Mouse (Mus musculus) urinary bladder, postnatal 10 days (tissue): ENCODE results near the gene Uvrag.
"Not testable (repeated sequence)": the region's sequence is repeated elsewhere in the genome, so short reads cannot be mapped to it uniquely, and the experiment has no call there.

Source experiments
- DNase-seq: peaks from one replicate; pipeline ENCODE4 v3.0.0; 2022; ENCODE audit warnings: low spot score

Uvrag gene

DNA sequence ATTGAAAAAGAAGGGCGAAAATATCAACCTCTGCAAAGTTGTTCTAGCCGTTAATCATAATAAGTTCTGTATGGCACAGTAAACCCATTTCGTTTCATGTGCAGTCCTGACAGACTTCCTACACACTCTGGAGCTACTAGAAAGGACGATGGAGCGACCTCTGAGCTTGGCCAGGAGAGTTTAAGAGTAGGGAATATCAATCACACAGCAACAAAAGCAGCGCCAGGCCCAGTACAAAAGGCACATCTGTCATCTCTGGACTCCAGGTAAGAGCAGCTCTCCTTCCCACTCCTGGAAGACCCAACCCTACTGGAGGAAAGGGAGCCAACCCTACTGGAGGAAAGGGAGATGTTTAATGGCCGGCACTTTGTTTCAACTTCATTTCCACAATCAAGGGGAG lies 43.2 kb downstream of the Uvrag start:
- DNase-seq, result no peak

DNA sequence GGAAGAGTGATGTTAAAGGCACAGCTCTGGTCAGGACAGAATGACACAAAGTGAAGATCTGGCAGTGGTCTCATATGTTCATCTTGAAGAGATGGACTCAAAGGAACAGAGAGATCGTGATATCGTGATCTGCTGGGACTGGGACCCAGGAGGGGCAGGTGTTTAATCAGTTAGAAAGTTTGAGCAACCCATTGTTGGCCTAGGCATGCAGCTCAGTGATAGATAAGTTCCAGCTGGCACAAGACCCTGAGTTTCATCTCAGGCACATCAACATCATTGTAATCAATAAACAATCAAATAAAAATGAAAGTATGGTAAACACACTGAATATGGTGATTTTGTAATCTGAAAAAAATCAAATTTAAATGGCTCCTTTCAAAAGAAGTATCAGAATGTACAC lies 43.8 kb downstream of the Uvrag start:
- no peak for DNase-seq

DNA sequence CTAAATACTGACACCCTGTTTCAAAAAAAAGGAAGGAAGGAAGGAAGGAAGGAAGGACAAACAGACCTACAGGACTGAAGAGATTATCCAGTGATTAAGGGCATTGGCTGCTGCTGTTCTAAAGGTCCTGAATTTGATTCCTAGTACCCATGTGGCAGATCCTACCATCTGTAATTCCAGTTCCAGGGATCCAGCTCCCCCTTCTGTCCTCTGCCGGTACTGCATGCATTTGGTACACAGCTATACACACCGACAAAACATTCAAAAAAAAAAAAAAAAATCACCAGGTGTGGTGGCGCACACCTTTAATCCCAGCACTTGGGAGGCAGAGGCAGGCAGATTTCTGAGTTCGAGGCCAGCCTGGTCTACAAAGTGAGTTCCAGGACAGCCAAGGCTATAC lies 45.8 kb downstream of the Uvrag start:
- DNase-seq, result no peak

DNA sequence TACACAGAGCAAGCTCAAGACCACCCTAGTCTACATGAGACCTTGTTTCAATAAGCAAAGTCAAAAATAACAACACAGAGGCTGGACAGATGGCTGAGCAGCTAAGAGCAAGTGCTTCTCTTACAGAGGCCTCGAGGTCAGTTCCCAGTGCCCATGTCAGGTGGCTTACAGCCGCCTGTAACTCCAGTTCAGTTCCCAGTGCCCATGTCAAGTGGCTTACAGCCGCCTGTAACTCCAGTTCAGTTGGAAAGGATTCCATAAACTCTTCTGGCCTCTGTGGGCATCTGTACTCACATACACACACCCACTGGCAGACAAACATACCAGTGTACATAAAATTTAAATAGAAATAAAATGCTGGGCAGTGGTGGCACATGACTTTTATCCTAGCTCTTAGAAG lies 46.6 kb downstream of the Uvrag start:
- DNase-seq, result no peak

DNA sequence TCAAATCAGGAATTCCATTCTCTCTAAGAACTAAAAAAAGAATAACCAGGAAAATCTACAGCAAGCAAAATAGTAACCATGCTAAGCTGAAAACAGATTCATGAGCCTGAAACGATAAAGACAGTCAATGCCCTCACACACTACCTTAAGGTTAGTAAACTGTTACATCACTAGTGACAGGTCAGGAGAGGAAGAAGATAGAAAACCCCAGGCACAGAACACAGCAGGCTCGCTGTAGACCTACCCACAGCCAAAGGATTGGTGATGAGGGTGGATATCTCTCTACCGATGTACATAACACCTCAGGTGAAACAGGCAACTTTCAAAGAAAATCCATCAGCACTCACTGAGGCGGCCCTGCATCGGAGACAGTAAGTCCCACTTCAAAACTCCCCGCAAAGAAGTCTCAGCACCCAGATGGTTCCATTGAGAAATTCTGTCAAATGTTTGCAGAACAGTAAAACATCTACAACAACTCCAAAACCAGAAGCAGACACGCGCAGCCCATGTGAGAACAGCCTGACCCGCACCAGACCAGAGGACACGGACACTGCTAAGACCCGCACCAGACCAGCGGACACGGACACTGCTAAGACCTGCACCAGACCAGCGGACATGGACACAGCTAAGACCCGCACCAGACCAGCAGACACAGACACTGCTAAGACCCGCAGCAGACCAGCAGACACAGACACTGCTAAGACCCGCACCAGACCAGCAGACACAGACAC lies 48.9 kb downstream of the Uvrag start:
- no peak for DNase-seq

DNA sequence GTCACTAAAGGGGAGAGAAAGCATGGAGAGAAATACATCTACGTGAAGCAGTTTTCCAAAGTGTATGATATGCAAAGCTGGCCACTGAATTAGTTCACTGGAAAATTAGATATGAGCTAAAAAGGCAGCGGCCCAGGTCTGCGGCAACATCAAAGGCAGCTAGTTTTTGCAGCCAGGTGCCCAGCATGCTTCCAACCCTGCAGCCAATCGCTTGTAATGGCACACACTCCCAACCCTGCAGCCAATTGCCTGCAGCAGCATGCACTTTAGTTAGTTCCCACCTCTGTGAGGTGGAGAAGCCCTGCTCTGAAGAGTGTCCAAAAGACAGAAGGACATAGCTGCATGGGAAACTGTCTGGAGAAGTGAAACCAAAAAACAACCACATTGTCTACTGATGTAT lies 51.2 kb downstream of the Uvrag start:
- DNase-seq, result no peak

DNA sequence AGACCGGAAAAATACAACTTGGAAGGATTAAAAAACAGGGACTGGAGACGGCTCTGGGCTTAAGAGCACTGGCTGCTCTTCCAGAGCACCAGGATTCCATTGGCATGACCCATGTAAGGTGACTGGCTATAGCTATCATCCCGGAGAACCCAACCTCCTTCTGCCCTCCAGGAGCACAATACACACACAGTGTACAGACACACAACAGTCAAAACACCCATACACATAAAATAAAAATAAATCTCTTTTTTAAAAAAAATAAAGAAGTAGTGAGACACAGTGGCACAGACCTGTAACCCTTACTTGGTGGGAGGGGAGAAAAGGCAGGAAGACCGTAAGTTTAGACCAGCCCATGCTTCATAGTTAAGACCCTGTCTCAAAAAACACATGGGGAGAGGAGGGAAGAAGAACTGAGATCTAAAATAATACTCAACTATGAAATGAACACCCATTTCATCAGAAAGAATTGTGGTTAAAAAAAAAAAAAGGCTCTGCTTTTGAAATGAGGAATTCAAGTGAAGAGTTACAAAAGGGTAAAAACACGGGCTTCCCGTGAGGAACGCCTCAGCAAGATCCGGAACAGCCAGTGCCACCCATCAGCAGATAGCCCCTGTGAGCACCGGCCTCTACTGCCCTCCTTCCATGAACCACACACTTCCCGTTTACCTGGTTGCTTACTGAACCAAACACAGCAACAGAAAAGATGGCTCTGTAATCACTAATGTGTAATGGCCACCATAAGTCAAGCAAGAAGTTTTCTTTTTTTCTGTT lies 52.2 kb downstream of the Uvrag start:
- DNase-seq, result no peak

DNA sequence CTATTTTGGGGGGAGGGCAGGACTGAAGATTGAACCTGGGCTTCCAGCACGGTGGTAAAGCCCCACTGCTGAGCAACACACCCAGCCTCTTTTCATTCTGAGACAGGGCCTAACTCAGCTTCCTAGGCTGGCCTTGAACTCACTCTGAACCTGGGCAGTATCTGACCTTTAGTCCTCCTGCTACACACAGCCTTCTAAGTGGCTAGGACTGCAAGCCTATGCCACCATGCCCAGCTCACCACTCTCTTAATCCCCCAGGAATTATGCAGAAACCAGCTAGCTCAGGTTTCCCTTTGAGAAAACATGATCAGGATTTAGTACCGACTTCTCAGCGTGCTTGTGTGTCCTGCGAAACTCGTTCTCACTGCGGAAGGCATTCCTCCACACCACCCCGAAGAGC lies 53.4 kb downstream of the Uvrag start:
- no peak for DNase-seq

DNA sequence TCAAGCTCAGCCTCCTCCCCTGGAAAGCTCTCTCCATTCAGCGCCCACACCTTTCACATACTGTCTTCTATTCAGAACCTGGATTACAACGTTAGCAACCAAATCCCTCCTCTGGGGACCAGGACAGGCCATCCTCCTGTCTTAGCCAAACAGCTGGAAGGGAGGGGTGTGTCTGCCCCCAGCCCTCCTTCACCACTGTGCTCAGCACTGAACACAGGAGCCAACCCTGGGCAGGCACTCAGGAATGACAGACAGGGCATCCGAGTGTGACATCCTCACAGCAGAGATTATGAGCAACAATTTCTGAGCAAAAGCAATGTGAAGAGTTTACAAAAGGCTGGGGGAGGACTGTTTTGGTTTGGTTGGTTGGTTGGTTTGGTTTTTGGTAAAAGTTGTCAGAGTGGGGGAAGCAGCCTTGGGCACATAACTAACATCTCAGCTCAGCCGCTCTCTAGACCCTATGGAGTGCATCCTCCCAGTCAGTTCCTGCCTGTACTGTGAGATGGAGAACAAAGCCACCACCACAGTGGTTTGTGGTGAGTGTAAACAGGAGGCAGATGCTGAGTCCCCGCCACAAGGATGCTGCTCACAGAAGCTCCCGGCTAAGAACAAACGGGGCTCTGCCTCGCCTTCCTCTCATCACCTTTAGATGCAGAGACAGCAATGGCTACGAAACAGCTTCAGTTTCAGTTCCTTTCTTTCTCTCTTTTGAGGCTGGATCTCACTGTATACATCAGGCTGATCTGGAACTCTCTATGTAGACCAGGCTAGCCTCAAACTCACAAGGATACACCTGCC lies 54.1 kb downstream of the Uvrag start:
- DNase-seq, result no peak

DNA sequence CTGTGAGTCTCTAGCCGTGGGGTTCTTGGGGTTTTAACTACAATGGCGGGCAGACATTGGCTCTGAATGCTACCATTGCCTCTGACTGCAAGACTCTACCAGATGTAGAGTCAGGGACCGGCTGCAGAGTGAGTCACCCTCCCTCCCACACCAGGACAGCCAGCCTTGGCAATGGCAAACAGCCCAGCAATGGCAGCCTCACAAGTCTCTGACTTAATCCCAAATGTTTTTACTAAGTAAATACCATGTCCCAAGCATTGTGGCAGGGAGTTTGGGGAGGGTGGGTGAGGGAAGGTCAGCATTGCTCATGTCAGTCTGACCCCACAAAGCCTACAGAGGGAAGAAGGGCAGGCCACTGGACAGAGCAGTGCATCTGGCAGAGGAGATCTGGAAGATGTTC lies 55.7 kb downstream of the Uvrag start:
- DNase-seq, result no peak

DNA sequence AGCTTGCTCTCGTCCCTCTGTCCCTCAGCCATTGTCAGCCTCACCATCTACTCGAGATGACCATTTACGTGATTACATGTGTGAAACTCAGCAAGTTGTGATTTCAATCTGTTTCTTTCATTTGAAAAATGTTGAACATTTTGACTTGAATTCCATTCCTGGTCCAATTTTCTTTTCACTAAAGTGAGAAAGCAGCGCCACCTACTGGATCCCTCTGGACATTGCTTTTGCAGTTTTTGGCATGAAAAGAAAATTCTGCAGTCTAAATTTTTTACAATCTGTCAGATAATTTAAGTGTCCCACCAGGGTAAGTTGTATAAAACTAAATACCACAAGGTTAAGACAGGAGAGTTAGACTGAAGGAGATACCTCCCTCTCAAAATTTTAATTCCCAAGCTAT lies 61.4 kb downstream of the Uvrag start:
- no peak for DNase-seq

DNA sequence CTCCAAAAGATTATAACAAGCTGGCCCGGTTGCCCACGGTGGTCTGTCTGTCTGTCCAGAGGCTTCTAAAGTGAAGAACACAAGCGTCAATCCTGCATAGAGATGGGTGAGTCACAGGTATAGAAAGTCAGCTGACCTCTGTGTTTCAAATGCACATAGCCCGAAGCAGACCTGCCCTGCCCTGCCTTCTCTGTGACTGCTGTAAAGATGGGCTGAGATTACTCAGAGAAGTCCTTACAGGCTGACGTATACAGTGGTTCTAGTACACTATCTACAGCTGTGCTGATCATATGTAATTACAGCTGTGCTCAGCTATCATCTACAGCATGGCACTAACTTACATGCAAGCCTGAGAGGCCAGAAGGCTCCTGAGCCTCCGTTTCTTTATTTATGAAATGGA lies 62.1 kb downstream of the Uvrag start:
- DNase-seq, result no peak

DNA sequence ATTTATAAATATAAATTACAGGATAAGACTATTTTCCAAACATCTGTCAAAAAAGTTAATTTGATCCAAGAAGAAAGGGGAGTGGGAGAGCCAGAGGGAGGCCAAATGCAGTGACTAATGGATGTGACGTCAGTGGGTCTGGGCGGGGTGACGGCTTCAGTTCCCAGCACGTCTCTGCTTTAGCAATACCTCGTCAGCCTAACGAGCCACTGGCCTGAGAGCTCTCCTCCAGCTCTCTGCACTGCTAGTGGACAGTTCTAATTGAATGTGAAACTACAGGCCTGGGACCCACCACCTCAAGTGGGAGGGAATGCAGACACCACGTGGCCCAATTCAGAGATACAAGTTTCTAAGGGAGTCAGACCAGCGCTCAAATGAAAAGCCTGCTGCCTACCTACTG lies 63.7 kb downstream of the Uvrag start:
- DNase-seq, result no peak

DNA sequence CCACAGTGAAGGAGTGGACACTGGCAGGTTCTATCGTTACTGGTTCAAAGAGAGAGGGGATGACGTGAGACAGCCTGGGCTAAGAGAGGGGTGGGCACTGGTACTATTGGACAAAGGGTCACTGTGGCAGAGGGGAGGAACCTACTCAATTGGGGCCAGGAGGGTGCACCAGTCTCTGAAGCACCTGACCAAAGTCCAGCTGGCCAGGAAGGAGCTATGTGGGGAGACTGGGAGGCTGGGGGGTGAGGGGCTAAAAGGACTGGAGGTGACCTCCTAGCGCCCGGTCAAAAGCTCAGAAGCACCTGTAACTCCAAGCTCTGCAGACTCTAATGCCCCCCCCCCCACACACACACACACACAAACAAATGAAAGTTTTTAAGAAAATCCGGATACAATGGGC lies 65.8 kb downstream of the Uvrag start:
- DNase-seq, result no peak

DNA sequence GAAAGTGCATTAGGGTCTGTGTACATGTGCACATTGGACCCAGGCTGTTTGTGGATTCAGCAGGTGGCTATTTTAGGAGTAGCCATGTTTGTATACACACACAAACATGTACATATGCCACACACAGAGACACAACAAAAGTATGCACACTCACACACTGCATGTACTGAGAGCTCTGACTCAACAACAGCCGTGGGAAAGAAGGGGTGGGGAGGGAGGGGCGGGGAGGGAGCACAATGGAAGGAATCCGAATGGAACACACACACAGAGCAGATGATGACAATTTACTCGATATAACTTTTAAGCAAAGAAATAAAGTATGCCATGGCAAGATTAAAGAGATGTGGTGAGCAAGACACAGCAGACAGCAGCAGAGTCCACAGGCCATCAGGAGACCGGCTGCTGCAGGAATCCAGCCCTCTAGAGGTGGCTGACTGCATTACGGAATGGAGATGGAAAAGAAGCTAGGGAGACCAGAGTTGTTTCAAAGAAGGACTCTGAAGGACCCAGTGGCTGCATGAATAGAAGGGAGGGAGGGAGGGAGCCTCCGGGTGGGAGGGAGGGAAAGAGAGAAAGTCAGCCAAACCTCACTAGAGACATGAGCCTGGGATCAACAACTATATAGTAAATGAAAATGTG lies 67.1 kb downstream of the Uvrag start:
- no peak for DNase-seq

DNA sequence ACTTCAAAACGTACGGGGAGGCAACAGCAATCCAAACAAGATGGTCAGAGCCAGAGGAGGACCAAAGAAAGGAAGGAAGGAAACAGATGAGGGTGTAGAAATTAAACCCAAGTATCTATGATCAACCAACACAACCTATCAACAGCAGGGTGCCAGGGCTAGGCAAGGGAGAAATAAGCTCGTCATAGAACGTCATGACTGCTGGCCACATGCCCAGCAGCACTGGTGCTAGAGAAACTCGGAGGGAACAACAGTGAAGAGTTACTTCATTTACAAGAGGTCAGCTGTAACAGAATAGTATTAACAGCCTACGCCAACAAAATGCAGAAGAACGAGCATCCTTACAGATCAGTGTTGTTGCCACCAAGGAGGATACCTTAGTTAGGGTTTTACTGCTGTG lies 73.2 kb downstream of the Uvrag start:
- no peak for DNase-seq

DNA sequence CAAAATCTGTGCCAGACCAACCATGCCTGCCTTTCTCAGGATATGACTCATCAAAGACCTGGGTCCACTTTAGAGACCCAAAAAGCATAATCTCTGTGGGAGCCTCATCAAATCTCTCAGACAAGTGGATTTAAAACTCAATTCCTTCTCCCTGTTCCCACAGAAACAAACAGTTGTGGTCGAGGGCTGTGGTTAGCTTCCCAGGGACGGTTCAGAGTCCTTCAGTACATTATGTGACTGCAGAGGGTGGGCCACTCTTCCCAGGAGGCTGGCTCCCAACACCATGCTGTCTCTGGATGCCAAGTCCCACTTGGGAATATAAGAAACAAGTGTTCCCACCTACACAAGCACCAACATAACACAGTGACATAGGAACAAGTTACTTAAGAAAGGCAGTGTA lies 75.0 kb downstream of the Uvrag start:
- DNase-seq, result no peak

DNA sequence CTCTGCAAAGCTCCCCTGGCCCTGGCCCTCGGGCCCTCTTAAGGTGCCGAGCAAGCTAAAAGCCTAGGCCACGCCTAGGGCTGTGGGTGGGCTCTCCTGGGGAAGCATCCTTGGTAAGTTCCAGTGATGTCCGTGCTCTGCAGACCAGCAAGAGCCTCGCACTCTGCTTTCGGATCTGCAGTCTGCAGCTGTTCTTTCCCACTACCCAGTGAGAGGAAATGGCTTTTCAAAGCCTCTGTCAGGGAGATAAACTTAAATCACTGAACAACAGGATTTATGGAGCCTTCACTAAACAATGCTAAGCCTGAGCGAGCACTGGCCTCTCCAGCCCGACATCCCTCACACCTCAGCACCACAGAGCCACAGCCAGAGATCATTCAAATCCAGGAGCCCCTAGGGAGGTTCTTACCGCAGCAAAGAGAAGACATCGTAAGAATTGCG lies 75.5 kb downstream of the Uvrag start:
- no peak for DNase-seq

DNA sequence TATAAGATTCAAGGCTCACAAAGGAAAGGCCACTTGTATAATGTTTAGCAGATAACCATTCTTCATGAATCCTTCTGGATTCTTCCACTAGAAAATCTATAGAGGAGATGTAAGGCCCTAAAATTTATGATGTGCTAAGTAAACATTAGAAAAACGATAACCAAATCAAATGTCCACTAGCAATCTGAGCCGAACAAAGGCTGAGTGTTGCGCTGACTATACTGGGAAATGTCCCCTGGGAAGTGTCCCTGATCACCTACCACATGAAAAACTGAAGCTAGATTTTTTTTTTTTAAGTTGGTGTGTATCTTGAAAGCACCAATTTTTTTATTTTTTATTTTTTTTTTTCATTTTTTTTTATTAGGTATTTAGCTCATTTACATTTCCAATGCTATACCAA lies 76.1 kb downstream of the Uvrag start:
- no peak for DNase-seq

DNA sequence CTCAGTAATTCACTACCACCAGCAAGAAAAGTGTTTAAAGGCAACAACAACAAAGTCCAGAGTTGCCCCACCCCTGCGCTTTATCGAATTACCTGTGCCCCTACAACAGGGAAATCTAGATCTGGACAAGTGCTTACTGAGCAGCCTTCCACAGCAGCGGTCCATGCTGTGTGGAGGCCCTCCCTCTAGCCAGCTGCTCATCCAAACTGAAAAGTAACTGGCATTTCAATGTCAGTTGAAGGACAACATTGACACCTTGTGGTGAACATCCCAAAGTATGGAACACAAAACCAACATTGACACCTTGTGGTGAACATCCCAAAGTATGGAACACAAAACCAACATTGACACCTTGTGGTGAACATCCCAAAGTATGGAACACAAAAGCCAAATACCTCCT lies 78.7 kb downstream of the Uvrag start:
- DNase-seq, result not testable (repeated sequence)

DNA sequence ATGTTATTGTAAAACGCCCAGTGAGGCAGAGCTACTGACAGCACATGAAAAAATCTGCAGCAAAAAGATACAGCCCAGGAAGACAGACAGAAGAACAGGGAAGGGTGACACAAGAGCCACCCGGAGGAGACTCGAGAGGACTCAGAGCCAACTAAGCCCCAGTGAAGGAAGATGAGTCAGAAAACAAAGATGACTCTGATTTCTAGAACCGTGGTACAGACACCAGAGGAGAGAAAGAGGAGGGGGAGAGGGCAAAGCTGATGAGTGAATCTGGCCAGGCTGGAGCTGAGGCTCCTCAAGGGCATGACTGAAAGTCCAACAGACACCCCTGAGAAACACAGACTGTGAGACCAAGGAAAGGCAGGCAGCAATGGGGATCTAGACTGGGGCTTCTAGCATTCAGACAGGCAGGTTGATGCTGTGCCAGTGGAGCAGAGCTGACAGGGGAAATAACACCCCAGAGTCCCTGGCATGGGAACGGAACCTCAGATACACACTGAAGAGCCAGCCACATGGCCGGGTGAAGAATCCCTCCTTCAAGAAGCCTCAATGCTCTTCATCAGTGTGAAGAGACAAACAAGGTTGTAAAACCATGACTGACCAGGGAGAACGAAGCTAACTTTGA lies 79.8 kb downstream of the Uvrag start:
- no peak for DNase-seq

DNA sequence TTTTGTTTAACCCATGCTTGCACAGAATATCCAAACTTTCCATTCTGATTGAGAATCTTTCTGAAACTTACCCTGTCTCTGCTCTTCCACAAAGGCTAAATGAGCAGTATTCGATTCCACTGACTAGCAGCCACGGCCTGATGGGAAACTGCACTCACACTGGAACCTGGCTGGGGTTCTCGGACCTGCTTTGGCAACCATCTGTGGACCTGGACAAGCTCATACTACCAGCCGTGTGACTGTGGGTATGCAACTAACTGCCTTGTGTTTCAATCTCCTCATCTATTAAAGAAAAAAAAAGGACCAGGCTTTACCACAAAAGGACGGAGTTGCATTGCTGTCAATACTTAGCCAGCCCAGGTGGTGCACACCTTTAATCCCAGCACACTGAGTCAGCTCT lies 80.5 kb downstream of the Uvrag start:
- no peak for DNase-seq
